Mouse (Mus musculus): ENCODE data around the gene Alpk1. TPM values are rescaled to one million over a fixed set of nuclear protein-coding genes. Genes with fewer than 3 reads are reported as not detected.
A peak's percentile ranks its signal among the peaks of the same experiment; 100 is the strongest.

Gene Alpk1
- polyA plus RNA-seq, 1 experiment from 2014 or later = 1.2 TPM

GRCm38 (mm10) chr3:127661646-127662531 is 118.4 kb downstream of the Alpk1 start:
- no peaks in the 10 kb centered on the region for H3K9me3 ChIP-seq
- no peak overlapping the region for H3K4me3 ChIP-seq
- H3K9ac ChIP-seq = no peak overlapping the region
- H3K27me3 ChIP-seq (replicated peaks) = no peaks in the 10 kb centered on the region; the same call in 1 of the 2 replicates
- 69% methylated on average over 22 of the region's 22 CpGs for WGBS
- H3K4me2 ChIP-seq = no peak overlapping the region
- H3K4me1 ChIP-seq = no peaks in the 10 kb centered on the region
- ATAC-seq (ENCODE audit: extremely low read depth, insufficient number of reproducible peaks, low FRiP score, low TSS enrichment) = no peak
- H3K36me3 ChIP-seq = no peaks in the 10 kb centered on the region
- no peak overlapping the region for H3K27ac ChIP-seq (replicated peaks)

DNA sequence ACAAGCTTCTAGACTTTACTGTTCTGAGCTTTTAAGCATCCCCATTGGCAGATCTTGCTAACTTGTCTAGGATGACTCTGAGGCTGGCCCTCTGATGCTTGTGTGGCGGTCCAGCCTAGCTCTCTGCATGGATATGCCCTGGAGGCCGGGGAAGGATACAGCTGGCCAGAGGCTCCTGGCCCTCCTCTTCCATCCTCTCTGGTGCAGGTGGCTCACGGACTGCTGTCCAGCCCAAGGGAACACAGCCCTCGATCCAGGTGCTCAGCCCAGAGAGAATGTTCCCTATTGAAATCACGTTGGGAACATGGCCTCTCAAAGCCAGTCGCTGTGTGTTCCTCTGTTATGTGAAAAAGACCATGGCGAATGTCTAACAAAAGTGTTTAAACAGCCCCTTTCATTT is 119.6 kb downstream of the Alpk1 start:
- H3K27ac ChIP-seq (replicated peaks) = no peak overlapping the region
- no peak for ATAC-seq (ENCODE audit: extremely low read depth, insufficient number of reproducible peaks, low FRiP score, low TSS enrichment)
- 69% methylated on average over 7 of the region's 7 CpGs for WGBS
- H3K4me1 ChIP-seq = no peaks in the 10 kb centered on the region
- H3K9me3 ChIP-seq = no peaks in the 10 kb centered on the region
- no peaks in the 10 kb centered on the region for H3K36me3 ChIP-seq
- no peak overlapping the region for H3K9ac ChIP-seq
- H3K4me3 ChIP-seq = no peak overlapping the region
- H3K27me3 ChIP-seq (replicated peaks) = no peaks in the 10 kb centered on the region; the same call in 1 of the 2 replicates
- H3K4me2 ChIP-seq = no peak overlapping the region

GRCm38 (mm10) chr3:127651742-127652653 is 128.3 kb downstream of the Alpk1 start:
- no peak for ATAC-seq (ENCODE audit: extremely low read depth, insufficient number of reproducible peaks, low FRiP score, low TSS enrichment)
- no peak overlapping the region for H3K4me3 ChIP-seq
- no peak overlapping the region for H3K27ac ChIP-seq (replicated peaks)
- H3K9me3 ChIP-seq = no peaks in the 10 kb centered on the region
- 57% methylated on average over 7 of the region's 7 CpGs for WGBS
- no peak overlapping the region for H3K9ac ChIP-seq
- H3K36me3 ChIP-seq = no peaks in the 10 kb centered on the region
- H3K4me2 ChIP-seq = no peak overlapping the region
- no peaks in the 10 kb centered on the region for H3K4me1 ChIP-seq
- H3K27me3 ChIP-seq (replicated peaks) = peaks cover 31% of the 10 kb centered on the region

- Histone ChIP-seq H3K9me3 (no peaks in the 10 kb centered on the region), H3K9ac (no peak overlapping the region), H3K4me3 (no peak overlapping the region), H3K27me3 (replicated peaks) (peaks cover 70% of the 10 kb centered on the region), H3K4me1 (peaks cover 1% of the 10 kb centered on the region), H3K27ac (replicated peaks) (no peak overlapping the region), H3K36me3 (no peaks in the 10 kb centered on the region), H3K4me2 (no peak overlapping the region)
- ATAC-seq (ENCODE audit: extremely low read depth, insufficient number of reproducible peaks, low FRiP score, low TSS enrichment) = no peak
- 52% methylated on average over 18 of the region's 18 CpGs for WGBS
Measured at GRCm38 (mm10) chr3:127646156-127646825, 134.0 kb downstream of the Alpk1 start.

DNA sequence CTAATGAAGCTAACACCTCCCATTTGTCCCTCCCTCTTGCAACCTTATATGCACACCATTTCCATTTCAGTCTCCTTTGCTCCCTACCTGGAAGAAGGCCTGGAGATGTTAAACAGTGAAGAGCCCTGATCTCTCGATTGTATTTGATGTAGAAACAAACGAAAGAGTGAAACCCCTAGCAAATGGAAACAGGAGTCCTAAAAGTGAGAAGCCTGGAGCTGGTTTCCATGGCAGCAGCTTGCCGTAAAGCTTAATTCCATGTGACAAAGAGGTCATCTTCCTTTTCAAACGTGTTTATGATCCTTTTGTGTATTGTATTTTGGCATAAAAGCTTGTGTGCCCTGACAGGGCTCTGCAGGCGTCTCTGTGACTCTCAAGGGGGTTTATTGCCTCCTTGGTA is 138.1 kb downstream of the Alpk1 start:
- Histone ChIP-seq H3K9me3 (no peaks in the 10 kb centered on the region), H3K27me3 (replicated peaks) (peaks cover 98% of the 10 kb centered on the region), H3K27ac (replicated peaks) (no peak overlapping the region), H3K36me3 (no peaks in the 10 kb centered on the region), H3K4me1 (peaks cover 16% of the 10 kb centered on the region), H3K9ac (no peak overlapping the region), H3K4me3 (no peak overlapping the region), H3K4me2 (no peak overlapping the region)
- no peak for ATAC-seq (ENCODE audit: extremely low read depth, insufficient number of reproducible peaks, low FRiP score, low TSS enrichment)
- 15% methylated on average over 5 of the region's 5 CpGs for WGBS

GRCm38 (mm10) chr3:127640762-127641700 is 139.3 kb downstream of the Alpk1 start:
- Histone ChIP-seq H3K4me3 (peak overlapping the region; percentile 31), H3K9me3 (no peaks in the 10 kb centered on the region), H3K27me3 (replicated peaks) (peaks cover 99% of the 10 kb centered on the region), H3K36me3 (no peaks in the 10 kb centered on the region), H3K4me1 (peaks cover 16% of the 10 kb centered on the region), H3K27ac (replicated peaks) (no peak overlapping the region), H3K4me2 (peak overlapping the region; percentile 61), H3K9ac (no peak overlapping the region)
- WGBS = 3% methylated on average over 37 of the region's 37 CpGs
- ATAC-seq (ENCODE audit: extremely low read depth, insufficient number of reproducible peaks, low FRiP score, low TSS enrichment) = no peak

DNA sequence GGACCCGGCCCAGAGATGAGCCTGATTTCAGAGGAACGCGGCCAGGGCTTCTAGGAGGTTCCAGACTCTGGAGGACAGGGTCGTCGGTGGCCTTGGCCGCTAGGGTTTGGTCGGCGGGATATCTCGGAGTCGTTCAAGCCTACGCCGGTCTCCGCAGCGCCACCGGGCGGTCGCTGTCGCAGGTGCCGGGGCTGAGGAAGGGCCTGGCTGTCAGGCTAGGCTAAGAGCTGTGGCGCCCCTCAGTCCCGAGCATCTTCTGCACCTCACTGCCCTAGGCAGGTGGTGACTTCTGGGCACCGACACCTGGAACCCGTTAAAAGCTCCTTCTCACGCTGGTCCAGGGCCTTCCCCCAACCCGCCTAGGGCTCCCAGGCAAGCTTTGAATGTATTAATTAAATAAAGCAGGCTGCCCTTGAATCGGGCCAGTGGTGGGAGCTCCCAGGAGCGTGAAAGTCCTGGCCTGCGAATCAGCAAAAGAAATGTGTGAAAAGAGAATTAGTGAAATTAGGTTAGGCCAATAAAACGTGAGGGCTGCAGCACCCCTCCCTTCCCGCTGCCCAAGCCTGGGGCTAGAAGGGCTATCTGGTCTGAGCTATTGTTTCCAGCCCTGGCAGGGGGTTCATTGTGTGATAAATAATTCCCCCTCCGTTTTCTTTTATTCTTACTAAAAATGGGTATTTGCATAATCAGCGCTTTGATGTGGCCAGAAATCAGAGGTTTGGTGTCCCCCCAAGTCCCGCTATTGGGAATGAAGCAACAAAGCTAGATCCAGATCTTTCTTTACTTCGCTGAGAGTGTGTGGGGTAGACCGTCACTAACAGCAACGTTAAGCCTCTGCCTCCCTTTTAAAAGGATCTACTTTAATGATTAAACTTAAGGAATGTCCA is 140.2 kb downstream of the Alpk1 start:
- Histone ChIP-seq H3K9me3 (no peaks in the 10 kb centered on the region), H3K9ac (no peak overlapping the region), H3K4me1 (peaks cover 16% of the 10 kb centered on the region), H3K27me3 (replicated peaks) (peaks cover 97% of the 10 kb centered on the region), H3K4me2 (peak overlapping the region; percentile 61), H3K36me3 (no peaks in the 10 kb centered on the region), H3K27ac (replicated peaks) (no peak overlapping the region), H3K4me3 (peak overlapping the region; percentile 31)
- ATAC-seq (ENCODE audit: extremely low read depth, insufficient number of reproducible peaks, low FRiP score, low TSS enrichment) = no peak
- 2% methylated on average over 36 of the region's 36 CpGs for whole genome bisulfite sequencing

GRCm38 (mm10) chr3:127634984-127635349 is 145.4 kb downstream of the Alpk1 start:
- Histone ChIP-seq H3K9ac (no peak overlapping the region), H3K27me3 (replicated peaks) (peaks cover 98% of the 10 kb centered on the region), H3K4me3 (no peak overlapping the region), H3K4me2 (0 out of 2 replicates have a peak overlapping the region, but pooled peaks have one; percentile 94), H3K4me1 (peaks cover 31% of the 10 kb centered on the region), H3K9me3 (no peaks in the 10 kb centered on the region), H3K36me3 (no peaks in the 10 kb centered on the region), H3K27ac (replicated peaks) (no peak overlapping the region)
- 6% methylated on average over 3 of the region's 3 CpGs for WGBS
- no peak for ATAC-seq (ENCODE audit: extremely low read depth, insufficient number of reproducible peaks, low FRiP score, low TSS enrichment)

GRCm38 (mm10) chr3:127634101-127634983 is 146.0 kb downstream of the Alpk1 start:
- peak overlapping the region; percentile 57 for H3K9ac ChIP-seq
- peak overlapping the region; percentile 57 for H3K4me3 ChIP-seq
- H3K9me3 ChIP-seq = no peaks in the 10 kb centered on the region
- H3K4me1 ChIP-seq = peaks cover 27% of the 10 kb centered on the region
- H3K27me3 ChIP-seq (replicated peaks) = peaks cover 98% of the 10 kb centered on the region
- H3K4me2 ChIP-seq = peak overlapping the region; percentile 94
- no peak overlapping the region for H3K27ac ChIP-seq (replicated peaks)
- peak; percentile 62 for ATAC-seq (ENCODE audit: extremely low read depth, insufficient number of reproducible peaks, low FRiP score, low TSS enrichment)
- H3K36me3 ChIP-seq = no peaks in the 10 kb centered on the region
- WGBS = 1% methylated on average over 58 of the region's 58 CpGs

Measured in heart, embryonic 13.5 days (tissue).